ENCODE assay signal across 20 mouse cellular contexts in the genomic region with DNA sequence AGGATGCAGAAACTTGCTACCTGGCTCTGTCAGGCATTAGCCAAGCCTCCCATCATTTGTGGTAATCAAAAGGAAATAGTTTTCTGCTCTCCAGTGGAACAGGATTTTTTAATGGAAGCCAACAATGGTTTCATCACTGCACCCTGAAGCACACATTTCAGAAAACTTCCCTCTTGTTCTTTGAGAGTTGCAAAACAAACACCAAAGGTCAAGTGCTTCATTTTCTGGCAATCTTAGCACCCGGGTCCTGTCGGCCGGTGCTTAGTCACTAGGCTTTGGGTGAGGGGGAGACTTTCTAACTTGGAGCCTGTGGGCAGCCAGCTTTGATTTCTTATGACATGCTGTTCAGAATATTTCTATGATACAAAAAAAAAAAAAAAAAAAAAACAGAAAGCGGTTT.
A peak's percentile ranks its signal among the peaks of the same experiment; 100 is the strongest.
DNase-seq lines count a peak whose midpoint lies in the region; ATAC-seq and TF ChIP-seq lines count a peak whose summit lies in the region.
"Had no signal": no experiment of that assay in that cellular context is flagged by ENCODE, and none has a peak within 500 bp of the region (broad histone marks: within the 10 kb centered on the region; RNA-seq: fewer than 3 reads in every experiment).

No protein-coding gene starts in this region.

- TF ChIP-seq CTCF in lung, postnatal 0 days (IDR thresholded peaks at IDR 0.05) = no peak

- H3K36me3 ChIP-seq in heart, embryonic 11.5 days (ENCODE audit: control insufficient read depth, insufficient read depth, low read length) = no peaks in the 10 kb centered on the region
- H3K36me3 ChIP-seq in lung, postnatal 0 days (ENCODE audit: insufficient read depth, low read length) = no peaks in the 10 kb centered on the region
- no peaks in the 10 kb centered on the region for H3K36me3 ChIP-seq in liver, embryonic 11.5 days (ENCODE audit: control insufficient read depth, insufficient read depth, low read length)
- H3K36me3 ChIP-seq: hindbrain, embryonic 12.5 days; neural tube, embryonic 15.5 days; stomach, embryonic 15.5 days had no signal

- no peaks in the 10 kb centered on the region for H3K9me3 ChIP-seq in heart, embryonic 11.5 days (replicated peaks; ENCODE audit: control insufficient read depth, low read length)
- H3K9me3 ChIP-seq in lung, postnatal 0 days (ENCODE audit: low read length) = no peaks in the 10 kb centered on the region
- H3K9me3 ChIP-seq in liver, embryonic 11.5 days (ENCODE audit: control insufficient read depth, low read length) = no peaks in the 10 kb centered on the region
- H3K9me3 ChIP-seq: hindbrain, embryonic 12.5 days; neural tube, embryonic 15.5 days; stomach, embryonic 15.5 days had no signal

- no peak overlapping the region for H3K4me3 ChIP-seq in heart, embryonic 11.5 days (ENCODE audit: low read depth, low read length)
- no peak overlapping the region for H3K4me3 ChIP-seq in lung, postnatal 0 days (ENCODE audit: low read depth, low read length)
- no peak overlapping the region for H3K4me3 ChIP-seq in liver, embryonic 11.5 days (ENCODE audit: low read depth, low read length)
- H3K4me3 ChIP-seq: heart, adult 2 months; hindbrain, embryonic 12.5 days; neural tube, embryonic 15.5 days; stomach, embryonic 15.5 days had no signal

- 67% methylated on average over 4 of the region's 4 CpGs for WGBS in heart, embryonic 11.5 days (ENCODE audit: insufficient replicate concordance)
- WGBS in lung, postnatal 0 days = 34% methylated on average over 4 of the region's 4 CpGs
- WGBS in liver, embryonic 11.5 days = 67% methylated on average over 4 of the region's 4 CpGs

- no peaks in the 10 kb centered on the region for H3K27me3 ChIP-seq in heart, embryonic 11.5 days (ENCODE audit: control insufficient read depth, insufficient read depth, low read length)
- H3K27me3 ChIP-seq in lung, postnatal 0 days (replicated peaks; ENCODE audit: insufficient read depth, low read length) = no peaks in the 10 kb centered on the region
- no peaks in the 10 kb centered on the region for H3K27me3 ChIP-seq in liver, embryonic 11.5 days (replicated peaks; ENCODE audit: control insufficient read depth, insufficient read depth, low read length)
- H3K27me3 ChIP-seq: neural tube, embryonic 15.5 days; stomach, embryonic 15.5 days had no signal

- DNase-seq in heart, adult 18-20 months = peak; percentile 20 to 60
- peak; percentile 89 for DNase-seq in fat pad, adult 2 months (ENCODE audit: extremely low read depth, low read depth, low spot score)
- DNase-seq in lung, postnatal 0 days (ENCODE audit: low spot score) = peak; percentile 82
- no peak for DNase-seq in liver, embryonic 11.5 days (ENCODE audit: low spot score)
- no peak for DNase-seq in thymus, postnatal 25 days
- DNase-seq in testis, postnatal 10 days (ENCODE audit: low spot score) = no peak
- DNase-seq: cerebellum, adult 2 months; heart, adult 2 months; heart, postnatal 10 days; kidney, adult 18-20 months; layer of hippocampus, postnatal 36 days; right cerebral cortex, postnatal 25 days; thymus, adult 2 months had no signal

- H3K9ac ChIP-seq in heart, embryonic 11.5 days (ENCODE audit: low read depth, low read length) = no peak overlapping the region
- no peak overlapping the region for H3K9ac ChIP-seq in lung, postnatal 0 days (replicated peaks; ENCODE audit: low read depth)
- no peak overlapping the region for H3K9ac ChIP-seq in liver, embryonic 11.5 days (ENCODE audit: low read depth, low read length)
- H3K9ac ChIP-seq: hindbrain, embryonic 12.5 days; neural tube, embryonic 15.5 days; stomach, embryonic 15.5 days had no signal

- peak; percentile 81 for TF ChIP-seq EP300 in lung, postnatal 0 days (IDR thresholded peaks at IDR 0.05)

- no peak overlapping the region for H3K27ac ChIP-seq in heart, embryonic 11.5 days (ENCODE audit: low read depth, low read length)
- H3K27ac ChIP-seq in lung, postnatal 0 days (ENCODE audit: low read length) = no peak overlapping the region
- H3K27ac ChIP-seq in liver, embryonic 11.5 days (ENCODE audit: low read depth, low read length) = no peak overlapping the region
- H3K27ac ChIP-seq: heart, adult 2 months; hindbrain, embryonic 12.5 days; kidney, postnatal 0 days; neural tube, embryonic 15.5 days; stomach, embryonic 15.5 days had no signal

- ATAC-seq in heart, embryonic 11.5 days (replicated peaks; ENCODE audit: insufficient number of reproducible peaks, low FRiP score, low TSS enrichment) = no peak
- peak; percentile 57 for ATAC-seq in lung, postnatal 0 days
- ATAC-seq in liver, embryonic 11.5 days (replicated peaks; ENCODE audit: low FRiP score) = no peak
- ATAC-seq: midbrain, embryonic 16.5 days; Patski had no signal

- H3K4me2 ChIP-seq in heart, embryonic 11.5 days = no peak overlapping the region
- no peak overlapping the region for H3K4me2 ChIP-seq in lung, postnatal 0 days (replicated peaks; ENCODE audit: low read depth, low read length)
- H3K4me2 ChIP-seq in liver, embryonic 11.5 days = no peak overlapping the region
- H3K4me2 ChIP-seq: hindbrain, embryonic 12.5 days; neural tube, embryonic 15.5 days; stomach, embryonic 15.5 days had no signal

- H3K4me1 ChIP-seq in heart, embryonic 11.5 days (ENCODE audit: control insufficient read depth, insufficient read depth, low read length) = no peaks in the 10 kb centered on the region
- no peaks in the 10 kb centered on the region; the same call in 1 of the 2 replicates for H3K4me1 ChIP-seq in lung, postnatal 0 days (ENCODE audit: insufficient read depth, low read depth, low read length)
- H3K4me1 ChIP-seq in liver, embryonic 11.5 days (replicated peaks; ENCODE audit: control insufficient read depth, insufficient read depth, low read length) = no peaks in the 10 kb centered on the region

Comparison
In these comparisons a context has a peak if more than half of its experiments do, and no peak if none do; other contexts are left out.
1. DNase-seq: peak in heart, adult 18-20 months (2 of 2), fat pad, adult 2 months (single experiment) and lung, postnatal 0 days (single experiment); none in liver, embryonic 11.5 days (single experiment), thymus, postnatal 25 days (single experiment) and testis, postnatal 10 days (single experiment).